14 mouse cellular contexts compared by ENCODE assay signal in genomic region chr5:28210591-28211550, GRCm38 (mm10). TPM values are rescaled to one million over a fixed set of nuclear protein-coding genes. Genes with fewer than 3 reads are reported as not detected.
DNase-seq lines count a peak whose midpoint lies in the region; ATAC-seq and TF ChIP-seq lines count a peak whose summit lies in the region.
"Had no signal": no experiment of that assay in that cellular context is flagged by ENCODE, and none has a peak within 500 bp of the region (broad histone marks: within the 10 kb centered on the region; RNA-seq: fewer than 3 reads in every experiment).

No protein-coding gene starts in this region.

- DNase-seq in forebrain, embryonic 10.5 days (ENCODE audit: extremely low spot score, low spot score): no peak
- DNase-seq in embryo, embryonic 10.5 days (ENCODE audit: low spot score): peak; percentile 56
- DNase-seq in hindbrain, postnatal 0 days (ENCODE audit: low spot score): no peak
- DNase-seq in naive thymus-derived CD4-positive, alpha-beta T cell, adult 2 months (ENCODE audit: low read depth): peak; percentile 10
- DNase-seq in thymus, postnatal 25 days: no peak
- DNase-seq in kidney, postnatal 14 days: no peak
- no peak for DNase-seq in ovary, postnatal 14 days (ENCODE audit: low spot score)
- DNase-seq: right cerebral cortex, postnatal 25 days; thymus, adult 2 months had no signal

- H3K36me3 ChIP-seq in forebrain, embryonic 10.5 days (replicated peaks): no peaks in the 10 kb centered on the region
- H3K36me3 ChIP-seq in forebrain, embryonic 16.5 days (ENCODE audit: control insufficient read depth, insufficient read depth): no peaks in the 10 kb centered on the region
- H3K36me3 ChIP-seq in hindbrain, postnatal 0 days (ENCODE audit: insufficient read depth, low read length): no peaks in the 10 kb centered on the region
- H3K36me3 ChIP-seq: limb, embryonic 13.5 days had no signal

- peaks cover 27% of the 10 kb centered on the region for H3K4me1 ChIP-seq in forebrain, embryonic 10.5 days
- peaks cover 17% of the 10 kb centered on the region for H3K4me1 ChIP-seq in forebrain, embryonic 16.5 days (replicated peaks; ENCODE audit: control insufficient read depth, insufficient read depth, low read length)
- no peaks in the 10 kb centered on the region for H3K4me1 ChIP-seq in hindbrain, postnatal 0 days (ENCODE audit: insufficient read depth, low read length)

- H3K4me2 ChIP-seq in forebrain, embryonic 16.5 days (ENCODE audit: low read length): no peak overlapping the region
- H3K4me2 ChIP-seq in hindbrain, postnatal 0 days (ENCODE audit: low read depth, low read length): peak overlapping the region; percentile 61

- no peak overlapping the region for H3K9ac ChIP-seq in forebrain, embryonic 16.5 days (replicated peaks; ENCODE audit: low read depth, low read length)
- peak overlapping the region; percentile 63 for H3K9ac ChIP-seq in hindbrain, postnatal 0 days (replicated peaks; ENCODE audit: low read length)
- H3K9ac ChIP-seq: limb, embryonic 13.5 days had no signal

- H3K9me3 ChIP-seq in forebrain, embryonic 10.5 days: no peaks in the 10 kb centered on the region
- H3K9me3 ChIP-seq in forebrain, embryonic 16.5 days (ENCODE audit: control insufficient read depth, low read length): no peaks in the 10 kb centered on the region
- H3K9me3 ChIP-seq in hindbrain, postnatal 0 days (ENCODE audit: low read length): no peaks in the 10 kb centered on the region
- H3K9me3 ChIP-seq: limb, embryonic 13.5 days had no signal

- H3K27ac ChIP-seq in forebrain, embryonic 10.5 days: no peak overlapping the region
- H3K27ac ChIP-seq in forebrain, embryonic 16.5 days (ENCODE audit: low read length): no peak overlapping the region
- peak overlapping the region; percentile 80; the same call in 1 of the 2 replicates for H3K27ac ChIP-seq in hindbrain, postnatal 0 days
- H3K27ac ChIP-seq: limb, embryonic 13.5 days had no signal

- 1% methylated on average over 29 of the region's 29 CpGs for WGBS in forebrain, embryonic 10.5 days
- 1% methylated on average over 29 of the region's 29 CpGs for WGBS in forebrain, embryonic 16.5 days
- WGBS in hindbrain, postnatal 0 days: 2% methylated on average over 29 of the region's 29 CpGs

- ATAC-seq in forebrain, embryonic 16.5 days: no peak
- no peak for ATAC-seq in hindbrain, postnatal 0 days
- ATAC-seq: activated CD4-positive, CD25-positive, alpha-beta regulatory T cell, adult 4 months; inflammation-experienced regulatory T-cells, adult 6 months had no signal

- H3K4me3 ChIP-seq in forebrain, embryonic 10.5 days: peak overlapping the region; percentile 53; the same call in 1 of the 2 replicates
- no peak overlapping the region; the same call in 1 of the 2 replicates for H3K4me3 ChIP-seq in forebrain, embryonic 16.5 days (replicated peaks; ENCODE audit: low read length)
- H3K4me3 ChIP-seq in hindbrain, postnatal 0 days (ENCODE audit: low read length): peak overlapping the region; percentile 53

- H3K27me3 ChIP-seq in forebrain, embryonic 10.5 days (ENCODE audit: poor library complexity, severe bottlenecking): peaks cover 100% of the 10 kb centered on the region
- H3K27me3 ChIP-seq in forebrain, embryonic 16.5 days (replicated peaks; ENCODE audit: control insufficient read depth, insufficient read depth, low read length): peaks cover 73% of the 10 kb centered on the region
- peaks cover 12% of the 10 kb centered on the region for H3K27me3 ChIP-seq in hindbrain, postnatal 0 days (ENCODE audit: insufficient read depth, low read length)

- TF ChIP-seq CTCF in hindbrain, postnatal 0 days (IDR thresholded peaks at IDR 0.05; ENCODE audit: low read depth): no peak

RNA-seq across cellular contexts. Expression of gene Cnpy1, which starts 34.7 kb away (rescaled TPM):
- polyA plus RNA-seq in forebrain, embryonic 10.5 days (2016; fragmentation: Nextera tagmentation; extraction: Ambion mirVana): 0.79 and 1.6 TPM in 2 replicates
- 1.1 and 2.7 TPM in 2 replicates for polyA plus RNA-seq in forebrain, embryonic 16.5 days (2015; fragmentation: Nextera tagmentation; extraction: Ambion mirVana)
- 43.9 and 45.6 TPM in 2 replicates for total RNA-seq in hindbrain, postnatal 0 days (2014; rRNA removed)
- polyA plus RNA-seq in hindbrain, postnatal 0 days (2015; fragmentation: Nextera tagmentation; extraction: Ambion mirVana): 31.7 and 36.9 TPM in 2 replicates
- polyA plus RNA-seq: activated CD4-positive, CD25-positive, alpha-beta regulatory T cell, adult 4 months; C2C12; inflammation-experienced regulatory T-cells, adult 6 months; thymus, adult 2 months had no signal

RNA-seq across cellular contexts. Expression of gene En2, which starts 45.4 kb away (rescaled TPM):
- polyA plus RNA-seq in forebrain, embryonic 10.5 days (2016; fragmentation: Nextera tagmentation; extraction: Ambion mirVana): not detected in 2 replicates
- polyA plus RNA-seq in forebrain, embryonic 16.5 days (2015; fragmentation: Nextera tagmentation; extraction: Ambion mirVana): not detected in 2 replicates
- total RNA-seq in hindbrain, postnatal 0 days (2014; rRNA removed): 33.8 and 35.1 TPM in 2 replicates
- 0.98 and 1.1 TPM in 2 replicates for polyA plus RNA-seq in hindbrain, postnatal 0 days (2015; fragmentation: Nextera tagmentation; extraction: Ambion mirVana)
- polyA plus RNA-seq: activated CD4-positive, CD25-positive, alpha-beta regulatory T cell, adult 4 months; C2C12; inflammation-experienced regulatory T-cells, adult 6 months; limb, embryonic 13.5 days had no signal

Comparison
In these comparisons a context has a peak if more than half of its experiments do, and no peak if none do; other contexts are left out.
1. DNase-seq: peak in embryo, embryonic 10.5 days (single experiment) and naive thymus-derived CD4-positive, alpha-beta T cell, adult 2 months (single experiment); none in forebrain, embryonic 10.5 days (single experiment), hindbrain, postnatal 0 days (single experiment), thymus, postnatal 25 days (single experiment), kidney, postnatal 14 days (single experiment) and ovary, postnatal 14 days (single experiment).